Mouse (Mus musculus): ENCODE measurements around the gene Hpn. TPM values are rescaled to one million over a fixed set of nuclear protein-coding genes. Genes with fewer than 3 reads are reported as not detected.

Gene Hpn
- total RNA-seq, 2 experiments from 2014 or later = 2.3 to 4.2 TPM

DNA sequence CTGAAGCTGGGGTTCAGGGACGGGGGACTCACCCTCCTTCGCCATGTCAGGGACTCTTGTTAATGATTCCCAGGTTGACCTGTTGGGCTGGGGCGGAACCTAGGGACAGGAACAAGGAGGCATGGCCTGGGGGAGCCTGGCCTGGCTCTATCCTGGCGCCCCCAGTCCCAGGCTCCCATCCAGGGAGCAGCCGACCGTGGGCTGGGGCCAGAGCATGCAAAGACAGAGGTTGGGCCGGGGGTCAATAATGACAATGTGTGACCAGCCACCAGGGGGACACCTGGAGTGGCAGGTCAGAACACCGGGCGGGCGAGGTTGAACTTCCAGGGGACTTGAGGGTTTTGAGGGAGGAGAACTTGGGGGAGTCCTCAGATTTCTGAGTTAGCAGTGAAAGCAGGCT is 444 bp downstream of the Hpn start:
- DNase-seq (ENCODE audit: extremely low spot score in 1 of 2, low spot score in 1 of 2) = no peak

DNA sequence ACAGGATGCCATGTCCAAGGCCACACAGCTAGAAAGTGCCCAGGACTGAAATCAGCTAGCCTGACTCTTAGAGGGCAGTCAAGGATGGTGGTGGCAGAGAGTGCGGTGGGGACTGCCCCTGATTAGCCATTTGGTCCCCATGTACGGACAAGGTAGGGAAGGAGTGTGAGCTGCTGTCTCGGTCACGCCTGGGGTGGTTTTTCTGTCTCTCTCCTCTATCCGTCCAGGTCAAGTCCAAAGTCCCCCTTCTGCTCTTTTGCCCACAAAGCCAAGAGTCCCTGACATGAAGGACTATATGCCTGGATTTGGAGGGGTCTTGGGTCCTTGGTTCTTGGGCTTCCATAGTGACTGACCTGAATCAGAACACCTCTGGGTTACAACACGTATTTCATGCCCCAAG is 1.3 kb downstream of the Hpn start:
- no peak for DNase-seq (ENCODE audit: extremely low spot score in 1 of 2, low spot score in 1 of 2)

DNA sequence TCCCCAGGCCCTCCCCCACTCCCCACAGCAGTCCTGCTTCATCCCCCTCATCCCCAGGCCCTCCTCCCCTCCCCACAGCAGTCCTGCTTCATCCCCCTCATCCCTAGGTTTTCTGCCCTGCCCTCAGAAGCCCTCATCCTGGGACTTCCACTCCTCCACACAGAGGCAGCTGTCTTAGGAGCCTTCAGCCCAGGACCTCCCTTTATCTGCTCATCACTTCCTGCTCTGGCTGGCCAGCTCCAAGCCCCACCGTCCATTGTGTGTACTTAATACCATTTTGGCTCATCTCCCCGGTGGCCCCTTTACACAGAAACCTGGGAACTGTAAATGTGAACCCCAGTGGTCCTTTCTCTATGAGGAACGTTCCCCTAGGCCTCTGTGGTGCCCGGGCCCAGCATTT is 3.1 kb downstream of the Hpn start:
- DNase-seq (ENCODE audit: extremely low spot score in 1 of 2, low spot score in 1 of 2) = no peak

DNA sequence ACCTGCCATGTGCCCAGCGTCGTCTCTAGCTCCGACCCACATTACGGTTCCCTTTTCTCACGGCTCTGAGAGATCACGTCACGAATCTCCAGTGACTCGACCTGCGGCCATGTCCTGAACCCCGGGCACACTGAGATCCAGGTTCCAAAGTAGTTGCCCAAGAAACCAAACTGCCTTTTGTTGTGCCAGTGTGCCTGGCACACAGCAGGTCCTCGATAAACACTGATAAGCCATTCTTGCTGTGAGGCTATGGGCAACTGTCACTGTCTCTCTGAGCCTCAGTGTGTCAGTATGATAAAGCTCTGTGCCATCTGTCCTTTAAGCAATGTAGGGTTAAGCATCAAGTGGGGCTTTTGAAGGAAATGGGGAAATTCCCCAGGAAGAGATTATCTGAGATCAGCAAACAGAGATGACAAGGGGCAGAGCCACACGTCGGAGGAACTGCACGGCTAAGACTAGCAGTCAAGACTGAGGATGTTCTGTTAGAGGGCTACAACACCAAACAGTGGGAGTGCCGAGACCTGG is 4.2 kb downstream of the Hpn start:
- no peak for DNase-seq (ENCODE audit: extremely low spot score in 1 of 2, low spot score in 1 of 2)

DNA sequence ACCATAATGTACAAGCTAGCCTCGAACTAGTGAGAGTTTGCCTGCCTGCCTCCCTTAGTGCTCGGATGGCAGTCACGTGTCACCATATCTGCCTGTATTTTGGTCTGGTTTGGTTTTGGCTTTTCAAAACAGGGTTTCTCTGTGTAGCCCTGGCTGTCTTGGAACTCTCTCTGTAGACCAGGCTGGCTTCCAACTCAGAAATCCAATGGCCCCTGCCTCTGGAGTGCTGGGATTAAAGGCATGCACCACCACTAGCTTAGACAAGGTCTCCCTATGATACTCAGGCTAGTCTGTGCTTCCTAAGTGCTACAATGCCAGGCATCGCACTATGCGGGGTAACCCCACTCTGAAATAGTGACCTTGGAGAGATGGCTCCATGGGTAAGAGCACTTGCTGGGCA is 5.3 kb downstream of the Hpn start:
- no peak for DNase-seq (ENCODE audit: extremely low spot score in 1 of 2, low spot score in 1 of 2)

DNA sequence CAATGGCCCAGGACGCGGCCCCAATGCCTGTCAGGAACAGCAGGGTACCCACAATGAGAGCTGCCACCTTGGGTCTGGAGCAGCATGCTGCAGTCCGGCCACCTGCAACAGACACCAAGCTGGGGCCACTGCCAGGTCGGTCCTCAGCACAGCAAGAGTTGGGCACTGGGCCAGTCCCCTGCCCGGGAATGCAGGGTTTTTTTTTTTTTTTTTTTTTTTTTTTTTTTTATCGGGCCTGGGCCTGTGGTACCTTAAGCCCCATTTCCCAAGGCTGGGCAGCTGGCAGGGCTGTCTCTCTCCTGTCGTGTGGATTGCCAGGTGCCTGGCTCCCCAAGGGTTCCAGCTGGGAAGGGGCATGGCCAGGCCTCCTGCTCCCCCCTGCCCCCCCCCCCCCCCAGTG is 6.0 kb downstream of the Hpn start:
- no peak for DNase-seq (ENCODE audit: extremely low spot score in 1 of 2, low spot score in 1 of 2)

DNA sequence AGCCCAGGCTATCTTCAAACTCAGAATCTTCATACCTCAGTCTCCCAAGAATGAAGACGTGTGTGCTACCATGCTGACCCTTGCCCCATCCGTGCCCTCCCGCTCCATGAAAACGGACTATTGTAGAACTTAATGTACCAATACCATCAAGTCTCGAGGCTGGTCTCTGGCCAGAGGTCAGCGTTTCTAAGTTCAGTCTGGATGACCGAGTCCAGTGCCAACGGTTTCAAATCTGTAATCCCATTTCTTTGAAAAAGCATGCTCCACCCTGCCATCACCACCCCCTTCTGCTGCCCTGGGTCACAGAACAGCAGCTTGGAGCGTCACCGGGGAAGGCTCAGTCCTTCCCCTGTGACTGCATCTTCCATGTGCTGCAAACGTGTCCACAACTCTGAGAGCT is 7.3 kb downstream of the Hpn start:
- DNase-seq (ENCODE audit: extremely low spot score in 1 of 2, low spot score in 1 of 2) = no peak

DNA sequence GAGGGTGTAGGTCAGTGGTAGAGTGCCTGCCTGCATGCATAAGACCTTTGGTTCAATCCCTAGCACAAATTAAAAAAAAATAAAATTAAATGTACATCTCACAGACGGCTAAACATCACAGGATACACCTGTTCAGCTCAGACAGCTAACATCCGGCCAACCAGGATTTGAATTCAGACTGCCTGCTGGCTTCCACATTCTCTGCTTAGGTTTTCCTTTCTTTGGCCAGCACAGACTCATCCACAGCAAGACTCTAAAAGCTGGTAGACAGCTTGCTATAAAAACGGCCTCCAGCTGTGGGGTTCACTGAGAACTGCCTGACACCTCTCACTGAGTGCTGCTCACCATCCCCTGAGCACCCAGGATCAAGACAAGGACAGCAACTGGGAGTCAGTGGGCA is 8.9 kb downstream of the Hpn start:
- no peak for DNase-seq (ENCODE audit: extremely low spot score in 1 of 2, low spot score in 1 of 2)

DNA sequence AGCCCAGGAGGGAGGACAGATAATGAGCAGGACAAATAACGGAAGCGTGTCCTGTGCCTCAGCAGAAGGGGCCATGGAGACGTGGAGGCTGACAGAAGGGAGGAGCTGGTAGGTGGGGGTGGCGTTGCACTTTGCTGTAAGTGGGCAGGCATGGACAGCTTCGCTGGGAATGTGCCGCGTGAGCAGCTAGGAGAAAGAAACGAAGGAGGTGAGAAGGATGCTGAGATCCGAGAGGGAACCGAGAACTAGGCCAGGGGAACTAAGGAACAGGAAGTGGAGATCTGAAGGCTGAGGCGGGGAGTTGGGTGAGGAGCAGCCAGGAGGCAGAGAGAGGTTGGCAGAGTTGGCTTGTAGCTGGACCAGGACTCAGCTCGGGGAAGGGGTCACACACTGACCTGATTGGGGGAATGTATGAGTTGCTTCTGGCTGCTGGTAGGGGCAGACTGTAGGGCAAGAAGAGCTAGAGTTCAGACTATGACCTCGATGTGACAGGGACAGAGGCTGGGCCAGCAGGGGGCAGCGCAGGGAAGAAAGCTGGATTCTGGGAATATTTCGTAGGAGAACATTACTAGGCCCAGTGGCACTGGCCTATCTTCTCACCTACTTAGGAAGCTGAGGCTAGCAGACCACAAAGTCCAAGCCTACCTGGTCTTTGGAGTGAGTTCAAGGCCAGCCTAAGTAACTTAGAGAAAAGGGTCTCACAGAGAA is 9.9 kb downstream of the Hpn start:
- DNase-seq (ENCODE audit: extremely low spot score in 1 of 2, low spot score in 1 of 2) = peak in 1 of 2 experiments; percentile 66

DNA sequence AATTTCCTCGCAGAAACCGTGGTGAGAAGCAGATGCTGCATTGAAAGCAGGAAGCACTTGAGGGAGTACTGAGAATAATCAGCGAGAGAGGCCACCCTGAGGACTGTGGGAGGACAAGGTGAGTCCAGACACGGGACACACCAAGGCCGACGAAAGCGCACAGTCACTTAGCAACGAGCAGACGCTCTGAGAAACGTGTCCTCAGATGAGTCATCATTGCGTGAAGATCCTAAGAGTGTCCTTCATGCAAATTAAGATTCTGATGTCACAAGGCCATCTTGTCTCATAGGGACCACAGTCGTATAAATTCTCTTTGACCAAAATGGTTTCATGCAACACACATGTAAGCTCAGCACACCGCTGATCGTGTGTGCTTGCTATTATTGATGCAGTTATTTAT is 14.3 kb downstream of the Hpn start:
- no peak for DNase-seq (ENCODE audit: extremely low spot score in 1 of 2, low spot score in 1 of 2)

DNA sequence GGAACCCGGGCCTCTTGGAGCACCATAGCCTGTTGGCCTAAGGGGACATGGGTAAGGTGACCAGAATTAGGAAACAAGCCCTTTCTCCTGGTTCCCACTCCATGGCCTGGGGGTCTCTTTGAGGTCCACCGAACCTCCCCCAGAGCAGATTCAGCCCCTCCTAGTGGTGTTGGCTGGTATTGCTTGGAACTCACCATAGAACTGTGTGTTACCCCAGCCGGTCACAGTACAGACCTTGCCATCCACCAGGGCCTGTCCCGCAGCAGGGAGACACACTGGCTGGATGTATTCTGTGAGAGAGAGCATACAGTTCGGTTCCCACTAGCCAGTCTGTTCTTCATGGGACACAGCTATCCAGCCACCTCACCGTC is 15.5 kb downstream of the Hpn start:
- DNase-seq (ENCODE audit: extremely low spot score in 1 of 2, low spot score in 1 of 2) = no peak

DNA sequence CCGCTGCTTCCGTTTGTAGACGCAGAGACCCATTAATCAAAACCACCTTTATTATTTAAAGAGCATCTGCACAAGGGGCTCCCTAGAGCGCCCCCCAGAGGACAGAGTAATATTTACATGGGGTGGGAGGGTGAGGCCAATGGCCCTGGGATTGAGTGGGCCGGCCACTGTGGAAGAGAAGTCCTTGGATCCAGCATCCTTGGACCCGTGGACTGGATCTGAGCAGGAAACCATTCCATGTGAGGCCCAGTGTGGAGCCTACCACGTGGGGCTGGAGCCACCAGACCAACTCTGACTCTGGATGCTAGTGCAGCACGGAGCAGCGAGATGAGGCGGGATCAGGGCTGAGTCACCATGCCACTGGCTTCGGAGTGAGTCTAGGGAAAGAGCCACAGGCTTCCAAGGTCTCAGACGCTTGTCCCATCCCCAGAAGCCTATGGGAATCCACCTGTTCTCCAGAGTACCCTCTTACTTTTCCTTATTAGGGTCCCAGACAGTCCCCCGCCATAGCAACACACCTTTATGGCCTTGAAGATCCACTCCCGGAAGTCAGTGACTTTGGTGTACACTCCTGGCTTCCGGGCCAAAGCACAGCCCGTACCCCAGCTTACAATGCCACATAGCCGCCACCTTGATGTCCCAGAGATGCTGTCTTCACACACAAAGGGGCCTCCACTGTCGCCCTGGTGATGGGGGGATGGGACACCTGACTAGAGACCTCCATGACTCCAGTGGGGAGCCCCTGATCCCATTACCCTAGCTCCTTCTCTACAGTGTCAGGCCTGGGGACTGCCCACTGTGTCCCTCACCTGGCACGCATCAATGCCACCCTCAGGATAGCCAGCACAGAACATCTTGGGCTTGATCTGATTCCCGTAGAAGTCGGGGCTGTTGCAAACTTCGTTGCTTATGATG is 16.1 kb downstream of the Hpn start:
- DNase-seq (ENCODE audit: extremely low spot score in 1 of 2, low spot score in 1 of 2) = no peak

DNA sequence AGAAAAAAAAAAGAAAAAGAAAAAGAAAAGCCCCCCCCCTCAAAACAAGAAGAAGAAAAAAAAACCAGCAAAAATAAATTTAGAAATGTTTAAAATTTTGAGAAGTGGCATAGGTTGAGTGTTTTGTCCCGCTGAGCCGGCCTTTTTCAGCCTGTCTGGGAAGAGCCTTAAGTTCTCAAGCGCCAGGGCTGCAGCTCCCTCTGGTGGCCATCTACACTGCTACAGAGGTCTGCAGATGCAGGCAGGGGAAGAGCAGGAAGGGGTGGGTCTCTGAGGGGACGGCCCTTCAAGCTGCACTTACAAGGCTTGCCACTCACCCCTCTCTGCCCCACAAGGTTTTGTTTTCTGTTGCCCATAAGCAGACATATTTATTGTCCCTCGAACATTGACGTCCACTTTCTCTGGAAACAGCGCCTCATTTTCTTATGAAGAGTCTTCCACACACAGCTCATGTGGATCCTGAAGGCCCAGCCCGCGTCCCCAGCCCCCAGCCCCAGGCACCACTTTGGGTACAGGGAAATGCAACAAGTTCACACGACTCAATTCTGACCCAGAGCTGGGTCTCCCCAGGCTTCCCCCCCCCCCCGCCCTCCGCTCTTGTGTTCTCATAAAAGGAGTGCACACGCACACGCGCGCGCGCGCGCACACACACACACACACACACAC is 17.4 kb downstream of the Hpn start:
- peak; percentile 67 to 96 for DNase-seq (ENCODE audit: extremely low spot score in 1 of 2, low spot score in 1 of 2)

DNA sequence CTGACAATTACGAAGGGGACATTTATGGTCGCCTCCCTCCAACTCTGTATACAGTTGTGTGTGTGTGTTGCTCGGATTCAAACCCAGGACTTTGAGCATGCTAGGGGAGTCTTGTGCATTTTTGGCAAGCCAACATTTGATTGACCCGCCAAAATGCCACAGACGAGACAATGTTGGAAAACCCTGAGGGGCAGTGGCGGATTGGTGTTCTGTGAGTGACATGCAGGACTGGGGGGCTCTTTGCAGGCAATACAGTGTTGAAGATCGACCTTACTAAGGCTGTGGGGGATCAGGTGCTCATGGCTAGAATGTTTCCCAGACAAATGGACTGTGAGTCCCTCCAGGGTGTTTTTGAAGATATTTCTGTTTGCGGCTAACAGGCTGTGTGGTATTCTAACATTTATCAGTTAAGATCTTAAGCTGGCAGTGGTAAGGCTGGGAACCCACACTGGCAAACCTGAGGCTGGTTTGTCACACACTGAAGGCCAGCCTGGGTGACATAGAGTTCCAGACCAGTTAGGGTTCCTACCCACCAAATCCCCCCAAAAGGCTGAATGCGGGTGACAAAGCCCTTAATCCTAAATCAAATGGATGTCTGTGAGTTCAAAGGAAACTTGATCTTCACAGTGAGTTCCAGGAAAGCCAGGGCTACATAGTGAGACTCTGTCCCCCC is 18.1 kb downstream of the Hpn start:
- no peak for DNase-seq (ENCODE audit: extremely low spot score in 1 of 2, low spot score in 1 of 2)

DNA sequence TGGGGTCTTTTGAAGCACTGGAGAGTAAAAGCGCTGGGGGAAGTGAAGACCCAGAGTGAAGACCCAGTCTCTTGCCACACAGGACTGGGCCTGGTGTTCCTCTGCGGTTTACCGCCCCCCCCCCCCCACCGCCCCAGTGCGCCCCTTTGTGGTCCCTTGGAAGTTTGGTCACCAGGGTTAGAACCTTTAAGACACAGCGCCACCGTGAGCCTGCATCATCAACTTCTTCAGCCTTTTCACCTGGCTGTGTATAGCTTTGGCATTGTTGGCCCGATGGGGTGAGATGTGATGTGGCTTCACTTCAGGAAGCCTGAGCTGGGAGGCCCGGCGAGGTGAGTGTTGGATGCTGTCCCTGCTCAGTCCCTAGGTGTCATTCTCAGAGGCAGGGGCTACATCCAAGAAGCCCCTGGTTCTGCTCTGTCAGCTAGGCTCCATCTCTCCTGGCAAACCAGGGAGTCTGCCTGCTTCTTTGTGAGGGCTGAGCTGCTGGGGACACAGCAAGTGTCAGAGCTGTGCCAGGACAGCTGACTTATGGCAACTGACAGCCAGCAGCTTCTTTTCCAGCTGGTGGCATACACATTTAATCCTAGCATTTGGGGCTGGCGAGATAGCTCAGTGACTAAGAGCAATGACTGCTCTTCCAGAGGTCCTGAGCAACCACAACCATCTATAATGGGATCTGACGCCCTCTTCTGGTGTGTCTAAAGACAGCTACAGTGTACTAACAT is 20.2 kb downstream of the Hpn start:
- no peak for DNase-seq (ENCODE audit: extremely low spot score in 1 of 2, low spot score in 1 of 2)

DNA sequence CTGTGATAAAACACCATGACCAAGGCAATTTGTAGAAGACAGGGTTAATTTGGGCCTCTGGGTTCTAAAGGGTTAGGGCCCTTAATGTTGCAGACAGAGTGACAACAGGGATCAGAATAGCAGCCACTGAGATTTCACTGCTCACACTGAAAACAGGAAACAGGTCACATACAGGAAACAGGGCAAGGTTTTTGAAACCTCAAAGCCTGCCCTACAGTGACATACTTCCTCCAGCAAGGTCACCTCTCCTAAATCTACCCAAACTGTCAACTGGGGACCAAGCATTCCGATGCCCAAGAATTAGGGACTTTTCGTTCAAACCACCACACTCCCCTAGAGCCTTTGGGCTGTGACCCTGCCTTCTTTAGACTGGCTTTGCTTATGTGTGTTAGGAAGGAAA is 25.4 kb downstream of the Hpn start:
- DNase-seq (ENCODE audit: extremely low spot score in 1 of 2, low spot score in 1 of 2) = no peak

DNA sequence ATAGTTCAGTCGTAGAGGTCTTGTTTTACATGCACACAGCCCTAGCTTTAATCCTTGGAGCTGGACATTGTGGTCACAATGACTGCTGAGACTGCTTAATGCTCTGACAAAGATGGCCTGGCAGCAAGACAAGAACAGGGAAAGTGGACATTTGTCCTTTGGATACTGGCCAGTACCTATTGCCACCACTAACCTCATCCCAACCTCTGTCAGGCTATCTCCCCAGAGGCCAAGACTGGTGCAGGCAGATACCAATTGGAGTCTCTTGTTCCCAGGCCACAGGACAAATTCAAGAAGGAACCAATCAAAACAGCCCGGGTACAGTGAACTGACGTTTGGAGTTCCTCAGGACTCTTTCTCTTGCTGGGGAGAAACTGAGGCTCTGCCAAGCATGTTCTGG is 26.9 kb downstream of the Hpn start:
- no peak for DNase-seq (ENCODE audit: extremely low spot score in 1 of 2, low spot score in 1 of 2)

DNA sequence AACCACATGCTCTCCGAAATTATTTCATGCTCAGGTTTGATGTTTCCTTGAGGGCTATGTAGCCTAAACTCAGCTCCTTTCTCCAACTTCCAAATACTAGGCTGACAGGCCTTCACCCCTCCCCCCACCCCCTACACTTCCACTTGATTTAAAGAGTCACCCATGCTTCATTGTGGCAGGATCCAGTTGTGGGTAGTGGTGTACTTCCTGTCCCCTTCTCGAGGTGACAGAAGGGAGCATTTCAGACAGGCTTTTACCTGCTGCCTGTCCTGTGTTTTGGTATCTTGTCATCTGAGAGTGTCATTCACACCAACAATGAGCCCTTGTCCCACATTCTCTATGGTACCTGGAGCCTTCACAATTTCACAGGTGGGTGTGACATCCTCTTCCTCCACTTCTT is 27.8 kb downstream of the Hpn start:
- DNase-seq (ENCODE audit: extremely low spot score in 1 of 2, low spot score in 1 of 2) = no peak

DNA sequence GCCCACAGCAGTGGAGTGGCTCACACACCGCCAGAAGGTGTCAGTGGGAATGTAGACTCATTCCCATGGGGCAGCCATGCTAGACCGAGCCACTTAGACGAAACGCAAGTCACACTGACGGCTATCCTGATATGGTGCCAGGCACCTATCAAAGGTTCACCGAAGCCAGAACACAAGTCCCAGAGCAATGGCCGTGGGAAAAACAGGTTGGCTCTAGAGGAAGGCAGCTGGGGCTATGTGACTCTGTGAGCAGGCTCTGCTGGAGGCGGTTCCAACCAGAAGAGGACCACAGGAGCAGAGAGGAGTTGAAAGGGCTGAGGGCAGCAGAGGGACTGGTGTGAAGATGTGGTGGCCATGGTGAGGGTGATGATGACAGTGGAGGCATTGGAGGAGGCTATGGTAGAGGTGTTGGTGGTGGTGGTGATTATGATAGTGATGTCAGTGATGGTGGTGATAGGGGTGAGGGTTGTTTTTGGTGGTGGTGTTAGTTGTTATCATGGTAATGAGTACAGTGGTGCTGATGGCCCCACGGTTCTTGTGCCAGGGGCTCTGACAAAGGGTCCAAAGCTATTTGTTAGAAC is 28.8 kb downstream of the Hpn start:
- no peak for DNase-seq (ENCODE audit: extremely low spot score in 1 of 2, low spot score in 1 of 2)

DNA sequence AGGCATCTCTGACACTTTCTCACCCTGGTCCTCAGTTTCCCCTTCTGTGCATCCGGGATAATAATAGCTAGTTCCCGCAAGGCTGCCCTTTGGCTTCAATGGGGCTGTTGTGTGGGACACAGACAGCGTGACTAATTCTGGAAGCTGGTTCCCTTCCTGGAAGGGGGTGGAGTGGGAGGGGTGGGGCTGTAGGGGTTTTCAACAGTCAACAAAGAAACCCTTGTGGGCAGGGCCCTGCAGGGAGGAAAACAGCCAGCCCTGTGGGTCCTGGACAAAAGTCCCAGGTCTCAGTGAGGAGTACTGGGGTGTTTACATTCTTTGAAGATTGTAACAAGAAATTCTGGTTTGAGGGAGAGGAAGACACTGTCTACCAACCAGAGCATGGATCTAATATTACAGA is 29.9 kb downstream of the Hpn start:
- no peak for DNase-seq (ENCODE audit: extremely low spot score in 1 of 2, low spot score in 1 of 2)

Measured in layer of hippocampus, postnatal 25 days (tissue).